Mouse (Mus musculus): ENCODE measurements around the gene Tbc1d1. TPM values are rescaled to one million over a fixed set of nuclear protein-coding genes. Genes with fewer than 3 reads are reported as not detected.

Tbc1d1 gene
- total and polyA plus RNA-seq, 3 experiments = 26.0 to 38.6 (median 31.9) TPM

DNA sequence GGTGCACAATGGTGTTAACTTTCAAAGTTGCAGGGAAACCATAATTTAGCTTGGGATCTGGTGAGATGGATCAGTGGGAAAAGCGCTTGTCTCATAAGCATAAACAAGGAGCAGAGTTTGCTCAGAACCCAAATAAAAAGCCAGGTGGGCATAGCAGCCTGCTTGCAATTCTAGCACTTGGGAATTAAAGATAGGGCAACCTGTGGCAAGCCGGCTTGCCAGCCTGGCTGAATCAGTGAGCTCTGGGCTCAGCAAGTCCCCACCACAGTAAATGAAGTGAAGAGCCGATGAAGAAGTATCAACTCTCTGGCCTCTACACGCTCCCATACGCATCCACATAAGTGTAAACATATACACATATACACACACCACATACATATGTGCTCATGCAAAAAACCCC lies 59.7 kb downstream of the Tbc1d1 start:
- no peaks in the 10 kb centered on the region for H3K9me3 ChIP-seq (replicated peaks; ENCODE audit: low read length)
- dilution Hi-C loops (cut with MboI; ENCODE audit: extremely low pct_ligation_motif_present, extremely low pct_unique_long_range_greater_than_20kb, low sequenced_read_pairs) = no loop called here
- peaks cover 15 to 64% of the 10 kb centered on the region in 2 experiments for H3K4me1 ChIP-seq (ENCODE audit: control insufficient read depth in 1 of 2, insufficient read depth in 2 of 2)
- TF ChIP-seq ZKSCAN1 (IDR thresholded peaks at IDR 0.05; ENCODE audit: borderline replicate concordance, low read depth, low read length) = no peak
- no peak for TF ChIP-seq ELF1 (IDR thresholded peaks at IDR 0.05; ENCODE audit: low read depth, low read length)
- TF ChIP-seq CHD1 (IDR thresholded peaks at IDR 0.05; ENCODE audit: low read depth, low read length) = no peak
- no peak for TF ChIP-seq RCOR1 (conservative IDR thresholded peaks at IDR 0.05; ENCODE audit: low read depth, low read length)
- TF ChIP-seq MYC (IDR thresholded peaks at IDR 0.05; ENCODE audit: low read depth, low read length) = no peak
- TF ChIP-seq HCFC1 (IDR thresholded peaks at IDR 0.05; ENCODE audit: low read depth, low read length) = no peak
- TF ChIP-seq NELFE (IDR thresholded peaks at IDR 0.05; ENCODE audit: low read depth, low read length) = no peak
- no peak for TF ChIP-seq ZC3H11A (IDR thresholded peaks at IDR 0.05; ENCODE audit: low read depth, low read length)
- no peak for TF ChIP-seq IRF4 (IDR thresholded peaks at IDR 0.05; ENCODE audit: low read depth, low read length)
- TF ChIP-seq TBP (conservative IDR thresholded peaks at IDR 0.05; ENCODE audit: low read depth, low read length) = no peak
- no peak for TF ChIP-seq MAZ (IDR thresholded peaks at IDR 0.05; ENCODE audit: low read depth, low read length)
- no peak for TF ChIP-seq EP300 (IDR thresholded peaks at IDR 0.05; ENCODE audit: low read length)
- TF ChIP-seq GABPA (IDR thresholded peaks at IDR 0.05; ENCODE audit: insufficient replicate concordance, low read depth, low read length) = no peak
- no peak for TF ChIP-seq RAD21 (IDR thresholded peaks at IDR 0.05; ENCODE audit: low read depth, low read length)
- TF ChIP-seq TCF12 (IDR thresholded peaks at IDR 0.05; ENCODE audit: low read depth, low read length) = no peak
- TF ChIP-seq CTCF (conservative IDR thresholded peaks at IDR 0.05 in 1 of 2, IDR thresholded peaks at IDR 0.05 in 1 of 2; ENCODE audit: low read depth in 2 of 2, low read length in 2 of 2) = no peak
- no peak for TF ChIP-seq JUND (conservative IDR thresholded peaks at IDR 0.05; ENCODE audit: low read depth, low read length)
- no peak for TF ChIP-seq USF2 (conservative IDR thresholded peaks at IDR 0.05; ENCODE audit: low read depth, low read length)
- no peak for TF ChIP-seq MAFK (IDR thresholded peaks at IDR 0.05; ENCODE audit: insufficient replicate concordance, low read length)
- TF ChIP-seq ZMIZ1 (IDR thresholded peaks at IDR 0.05; ENCODE audit: low read depth, low read length) = no peak
- no peak overlapping the region for H3K4me3 ChIP-seq (replicated peaks in 1 of 3; ENCODE audit: low read depth in 2 of 3, low read length in 2 of 3, poor library complexity in 1 of 3)
- DNase-seq (ENCODE audit: extremely low read depth) = no peak
- no peak overlapping the region for H3K27ac ChIP-seq (ENCODE audit: insufficient read depth, low read depth)
- no peak overlapping the region for H3K4me2 ChIP-seq (ENCODE audit: insufficient read depth, low read depth, poor library complexity, severe bottlenecking)
- H3K79me2 ChIP-seq (replicated peaks; ENCODE audit: control insufficient read depth, extremely low read depth, insufficient read depth, poor library complexity, severe bottlenecking) = no peaks in the 10 kb centered on the region
- H3K27me3 ChIP-seq (replicated peaks) = no peaks in the 10 kb centered on the region
- peaks cover 0 to 24% of the 10 kb centered on the region in 2 experiments for H3K36me3 ChIP-seq (replicated peaks in 1 of 2; ENCODE audit: control insufficient read depth in 1 of 2, insufficient read depth in 1 of 2, low read length in 1 of 2)
- H3K9ac ChIP-seq (ENCODE audit: insufficient read depth, low read depth) = no peak overlapping the region
- in situ Hi-C loops (cut with MboI; ENCODE audit: low pct_ligation_motif_present, low pct_unique_long_range_greater_than_20kb, low sequenced_read_pairs) = no loop called here

DNA sequence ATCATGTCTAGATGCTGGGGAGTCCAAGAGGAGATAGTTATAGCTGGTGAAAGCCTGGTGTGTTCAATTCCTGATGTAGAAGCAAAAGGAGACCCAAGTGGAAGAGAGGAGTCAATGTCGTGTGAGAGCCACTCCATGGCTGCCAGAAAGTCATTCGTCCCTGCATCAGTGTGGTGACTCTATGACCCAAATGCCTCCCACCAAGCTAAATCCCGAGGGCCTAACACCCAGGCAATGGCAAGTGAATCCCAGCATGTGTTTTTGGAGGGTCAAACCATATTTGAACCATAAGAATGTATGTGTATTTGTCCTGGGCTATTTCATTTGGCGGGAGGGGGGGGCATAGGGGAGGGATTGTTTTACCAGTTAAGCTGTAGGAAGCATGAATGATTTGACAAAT lies 60.2 kb downstream of the Tbc1d1 start:
- dilution Hi-C loops (cut with MboI; ENCODE audit: extremely low pct_ligation_motif_present, extremely low pct_unique_long_range_greater_than_20kb, low sequenced_read_pairs) (no loop called here), in situ Hi-C loops (cut with MboI; ENCODE audit: low pct_ligation_motif_present, low pct_unique_long_range_greater_than_20kb, low sequenced_read_pairs) (no loop called here)
- Histone ChIP-seq H3K27me3 (replicated peaks) (no peaks in the 10 kb centered on the region), H3K27ac (ENCODE audit: insufficient read depth, low read depth) (no peak overlapping the region), H3K9me3 (replicated peaks; ENCODE audit: low read length) (no peaks in the 10 kb centered on the region), H3K4me1 (ENCODE audit: control insufficient read depth in 1 of 2, insufficient read depth in 2 of 2) (peaks cover 15 to 59% of the 10 kb centered on the region in 2 experiments), H3K9ac (ENCODE audit: insufficient read depth, low read depth) (no peak overlapping the region), H3K79me2 (replicated peaks; ENCODE audit: control insufficient read depth, extremely low read depth, insufficient read depth, poor library complexity, severe bottlenecking) (no peaks in the 10 kb centered on the region), H3K4me2 (ENCODE audit: insufficient read depth, low read depth, poor library complexity, severe bottlenecking) (no peak overlapping the region), H3K36me3 (replicated peaks in 1 of 2; ENCODE audit: control insufficient read depth in 1 of 2, insufficient read depth in 1 of 2, low read length in 1 of 2) (peaks cover 0 to 29% of the 10 kb centered on the region in 2 experiments), H3K4me3 (replicated peaks in 1 of 3; ENCODE audit: low read depth in 2 of 3, low read length in 2 of 3, poor library complexity in 1 of 3) (no peak overlapping the region)
- TF ChIP-seq HCFC1 (IDR thresholded peaks at IDR 0.05; ENCODE audit: low read depth, low read length) = no peak
- TF ChIP-seq BHLHE40 (IDR thresholded peaks at IDR 0.05; ENCODE audit: low read depth, low read length) = no peak
- TF ChIP-seq ETS1 (conservative IDR thresholded peaks at IDR 0.05; ENCODE audit: low read depth, low read length) = no peak
- no peak for DNase-seq (ENCODE audit: extremely low read depth)
